ENCODE assay signal across 14 mouse cellular contexts in genomic region chr5:92142481-92142880, GRCm38 (mm10).
"Had no signal": no experiment of that assay in that cellular context is flagged by ENCODE, and none has a peak within 500 bp of the region (broad histone marks: within the 10 kb centered on the region; RNA-seq: fewer than 3 reads in every experiment).

No protein-coding gene starts in this region.

- H3K9ac ChIP-seq: limb, embryonic 15.5 days; liver, embryonic 13.5 days; midbrain, embryonic 15.5 days; neural tube, embryonic 13.5 days had no signal

- DNase-seq: kidney, adult 8-10 months; kidney, postnatal 36 days; layer of hippocampus, adult 9-11 months; layer of hippocampus, postnatal 36 days; liver, embryonic 13.5 days; lung, adult 18-20 months; right cerebral cortex, postnatal 4 days; spleen, adult 18-20 months; thymus, adult 18-20 months; thymus, postnatal 25 days had no signal

- H3K9me3 ChIP-seq: limb, embryonic 15.5 days; liver, embryonic 13.5 days; midbrain, embryonic 15.5 days; neural tube, embryonic 13.5 days had no signal

- H3K36me3 ChIP-seq: midbrain, embryonic 15.5 days; neural tube, embryonic 13.5 days had no signal

- H3K27ac ChIP-seq: limb, embryonic 15.5 days; liver, embryonic 13.5 days; midbrain, embryonic 15.5 days; neural tube, embryonic 13.5 days had no signal

- H3K4me2 ChIP-seq: limb, embryonic 15.5 days; liver, embryonic 13.5 days; midbrain, embryonic 11.5 days; midbrain, embryonic 15.5 days; neural tube, embryonic 13.5 days had no signal

- H3K27me3 ChIP-seq: limb, embryonic 15.5 days; liver, embryonic 13.5 days; midbrain, embryonic 15.5 days; neural tube, embryonic 13.5 days had no signal

- H3K4me3 ChIP-seq: limb, embryonic 15.5 days; liver, embryonic 13.5 days; midbrain, embryonic 15.5 days; neural tube, embryonic 13.5 days had no signal

- ATAC-seq: midbrain, embryonic 15.5 days had no signal
